Mouse (Mus musculus) regulatory T cell (primary cell): Measurements from ENCODE around the gene Nupl2.

Source experiments
- in situ Hi-C: fragments of 300-600 bp; cut with MboI, MseI; formaldehyde crosslinking; loops from one replicate; pipeline ENCODE4 v1.15.1; 2025; ENCODE audit warnings: high pct_unique_total_duplicates

Nupl2 gene

GRCm38 (mm10) chr5:24208505-24208904 lies 43.7 kb downstream of the Nupl2 start:
- in situ Hi-C loops, result loop anchor here (10.0 kb wide), 1 partner anchor 96 kb away; no protein-coding TSS in a partner anchor

GRCm38 (mm10) chr5:24213861-24214546 lies 49.2 kb downstream of the Nupl2 start:
- in situ Hi-C loops, result no loop called here

GRCm38 (mm10) chr5:24214547-24214878 lies 49.8 kb downstream of the Nupl2 start:
- in situ Hi-C loops, result no loop called here

GRCm38 (mm10) chr5:24214900-24215299 lies 50.1 kb downstream of the Nupl2 start:
- in situ Hi-C loops, result no loop called here
